Mouse (Mus musculus): Measurements from ENCODE around the gene Rps2. TPM values are rescaled to one million over a fixed set of nuclear protein-coding genes. Genes with fewer than 3 reads are reported as not detected.

The Rps2 gene
- polyA plus RNA-seq, 1 experiment from 2014 or later = 1,258 TPM

GRCm38 (mm10) chr17:24727618-24728017, 9.7 kb downstream of the Rps2 start, which contains the start of gene Rpl3l:
Rpl3l (plus strand) TSS chr17:24727820.
- Histone ChIP-seq H3K4me1 (peaks cover 19% of the 10 kb centered on the region), H3K4me3 (no peak within 1 kb of the TSS), H3K27me3 (ENCODE audit: insufficient read depth, poor library complexity, severe bottlenecking) (no peaks in the 10 kb centered on the region; the same call in 1 of the 2 replicates), H3K36me3 (peaks cover under 1% of the 10 kb centered on the region; the same call in 1 of the 2 replicates), H3K27ac (no peak within 1 kb of the TSS), H3K9me3 (no peaks in the 10 kb centered on the region)
- no peak for DNase-seq (ENCODE audit: low spot score)
- WGBS = 73% methylated on average over 2 of the region's 2 CpGs

DNA sequence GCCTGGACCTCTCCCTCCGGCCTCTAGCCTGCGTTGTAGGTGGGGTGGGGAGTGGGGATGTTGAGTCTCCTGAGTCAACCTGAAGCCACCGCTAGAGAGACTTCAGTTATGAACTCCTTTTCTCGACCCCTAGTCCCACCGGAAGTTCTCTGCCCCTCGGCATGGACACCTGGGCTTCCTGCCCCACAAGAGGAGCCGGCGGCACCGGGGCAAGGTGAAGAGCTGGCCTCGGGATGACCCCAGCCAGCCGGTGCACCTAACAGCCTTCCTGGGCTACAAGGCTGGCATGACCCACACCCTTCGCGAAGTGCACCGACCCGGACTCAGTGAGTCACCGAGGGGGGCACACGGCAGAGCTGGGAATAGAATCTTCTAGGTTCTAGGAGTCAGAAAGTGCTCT, 10.3 kb downstream of the Rps2 start:
- no peak for DNase-seq (ENCODE audit: low spot score)
- no peak overlapping the region for H3K27ac ChIP-seq
- peaks cover 18% of the 10 kb centered on the region for H3K4me1 ChIP-seq
- no peak overlapping the region for H3K4me3 ChIP-seq
- no peaks in the 10 kb centered on the region for H3K36me3 ChIP-seq
- 76% methylated on average over 17 of the region's 17 CpGs for WGBS
- H3K9me3 ChIP-seq = no peaks in the 10 kb centered on the region
- no peaks in the 10 kb centered on the region; the same call in 1 of the 2 replicates for H3K27me3 ChIP-seq (ENCODE audit: insufficient read depth, poor library complexity, severe bottlenecking)

GRCm38 (mm10) chr17:24729067-24729466, 11.2 kb downstream of the Rps2 start:
- H3K36me3 ChIP-seq = no peaks in the 10 kb centered on the region
- no peak for DNase-seq (ENCODE audit: low spot score)
- H3K4me1 ChIP-seq = peaks cover 18% of the 10 kb centered on the region
- no peak overlapping the region for H3K4me3 ChIP-seq
- no peaks in the 10 kb centered on the region; the same call in 1 of the 2 replicates for H3K27me3 ChIP-seq (ENCODE audit: insufficient read depth, poor library complexity, severe bottlenecking)
- WGBS = 79% methylated on average over 6 of the region's 6 CpGs
- no peak overlapping the region for H3K27ac ChIP-seq
- no peaks in the 10 kb centered on the region for H3K9me3 ChIP-seq

DNA sequence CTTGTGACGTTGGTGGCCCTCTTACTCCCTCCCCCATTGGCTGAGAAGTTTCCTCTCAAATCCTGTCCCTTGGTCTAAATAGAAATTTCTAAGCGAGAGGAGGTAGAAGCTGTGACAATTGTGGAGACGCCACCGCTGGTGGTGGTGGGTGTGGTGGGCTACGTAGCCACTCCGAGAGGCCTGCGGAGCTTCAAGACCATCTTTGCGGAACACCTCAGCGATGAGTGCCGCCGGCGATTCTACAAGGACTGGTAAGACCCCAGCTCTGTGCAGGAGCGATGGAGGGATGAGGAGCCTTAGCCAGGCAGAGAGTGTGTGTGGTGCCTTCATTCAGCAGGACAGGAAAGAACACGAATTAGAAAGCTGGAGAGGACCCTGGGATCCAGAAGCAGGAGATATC, 12.9 kb downstream of the Rps2 start:
- Histone ChIP-seq H3K27me3 (ENCODE audit: insufficient read depth, poor library complexity, severe bottlenecking) (no peaks in the 10 kb centered on the region; the same call in 1 of the 2 replicates), H3K4me1 (peaks cover 24% of the 10 kb centered on the region), H3K27ac (no peak overlapping the region), H3K9me3 (no peaks in the 10 kb centered on the region), H3K36me3 (no peaks in the 10 kb centered on the region), H3K4me3 (no peak overlapping the region)
- 79% methylated on average over 14 of the region's 14 CpGs for WGBS
- DNase-seq (ENCODE audit: low spot score) = no peak

GRCm38 (mm10) chr17:24732233-24732935, 14.5 kb downstream of the Rps2 start:
- H3K9me3 ChIP-seq = no peaks in the 10 kb centered on the region
- DNase-seq (ENCODE audit: low spot score) = no peak
- H3K27me3 ChIP-seq (ENCODE audit: insufficient read depth, poor library complexity, severe bottlenecking) = no peaks in the 10 kb centered on the region; the same call in 1 of the 2 replicates
- 68% methylated on average over 12 of the region's 12 CpGs for WGBS
- H3K36me3 ChIP-seq = no peaks in the 10 kb centered on the region
- peak overlapping the region; percentile 80 for H3K27ac ChIP-seq
- H3K4me1 ChIP-seq = peaks cover 37% of the 10 kb centered on the region
- no peak overlapping the region for H3K4me3 ChIP-seq

DNA sequence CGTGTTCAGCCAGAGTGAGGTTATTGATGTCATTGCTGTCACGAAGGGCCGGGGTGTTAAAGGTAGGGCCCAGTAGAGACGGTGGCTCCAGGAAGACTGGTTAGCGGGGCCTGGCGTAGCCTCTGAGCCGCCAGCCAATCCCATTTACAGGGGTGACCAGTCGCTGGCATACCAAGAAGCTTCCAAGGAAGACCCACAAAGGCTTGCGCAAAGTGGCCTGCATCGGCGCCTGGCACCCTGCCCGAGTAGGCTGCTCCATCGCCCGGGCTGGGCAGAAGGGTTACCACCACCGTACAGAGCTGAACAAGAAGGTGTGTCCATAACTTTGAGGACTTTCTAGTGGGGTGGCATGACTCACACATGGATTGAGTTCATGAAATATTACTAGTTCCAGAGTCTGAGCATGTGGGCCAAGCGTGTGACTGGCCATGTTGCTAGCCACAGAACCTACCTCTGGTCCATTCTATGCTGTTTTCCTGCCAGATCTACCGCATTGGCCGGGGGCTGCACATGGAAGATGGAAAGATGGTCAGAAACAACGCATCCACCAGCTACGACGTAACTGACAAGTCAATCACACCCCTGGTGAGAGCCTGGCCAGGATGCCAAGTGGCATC, 15.6 kb downstream of the Rps2 start:
- DNase-seq (ENCODE audit: low spot score) = no peak
- WGBS = 87% methylated on average over 21 of the region's 21 CpGs
- no peak overlapping the region for H3K4me3 ChIP-seq
- peaks cover 41% of the 10 kb centered on the region for H3K4me1 ChIP-seq
- no peaks in the 10 kb centered on the region for H3K27me3 ChIP-seq (ENCODE audit: insufficient read depth, poor library complexity, severe bottlenecking)
- no peaks in the 10 kb centered on the region for H3K9me3 ChIP-seq
- no peaks in the 10 kb centered on the region for H3K36me3 ChIP-seq
- no peak overlapping the region for H3K27ac ChIP-seq

DNA sequence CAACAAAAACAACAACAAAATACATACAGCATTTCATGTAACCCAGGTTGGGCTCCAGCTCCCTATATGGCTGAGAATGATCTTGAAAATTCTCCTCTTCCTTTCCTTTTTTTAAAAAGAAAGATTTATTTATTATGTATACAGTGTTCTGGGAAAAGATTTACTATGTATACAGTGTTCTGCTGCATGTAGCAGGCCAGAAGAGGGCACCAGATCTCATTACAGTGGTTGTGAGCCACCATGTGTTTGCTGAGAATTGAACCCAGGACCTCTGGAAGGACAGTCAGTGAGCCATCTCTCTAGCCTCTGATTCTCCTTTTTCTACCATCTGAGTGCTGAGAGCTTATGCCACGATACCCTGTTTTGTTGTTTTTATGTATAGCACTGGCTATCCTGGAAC, 16.6 kb downstream of the Rps2 start:
- Histone ChIP-seq H3K9me3 (no peaks in the 10 kb centered on the region), H3K27ac (no peak overlapping the region), H3K4me1 (peaks cover 41% of the 10 kb centered on the region), H3K27me3 (ENCODE audit: insufficient read depth, poor library complexity, severe bottlenecking) (no peaks in the 10 kb centered on the region), H3K4me3 (no peak overlapping the region), H3K36me3 (no peaks in the 10 kb centered on the region)
- DNase-seq (ENCODE audit: low spot score) = no peak
- WGBS = 72% methylated on average over 1 of the region's 1 CpGs

GRCm38 (mm10) chr17:24735446-24735845, 17.5 kb downstream of the Rps2 start:
- WGBS = 83% methylated on average over 7 of the region's 7 CpGs
- H3K4me3 ChIP-seq = peak overlapping the region; percentile 82; the same call in 1 of the 2 replicates
- H3K36me3 ChIP-seq = 0 out of 2 replicates have a peak, but pooled peaks cover 5% of the 10 kb centered on the region
- no peaks in the 10 kb centered on the region for H3K27me3 ChIP-seq (ENCODE audit: insufficient read depth, poor library complexity, severe bottlenecking)
- peaks cover 41% of the 10 kb centered on the region for H3K4me1 ChIP-seq
- no peaks in the 10 kb centered on the region for H3K9me3 ChIP-seq
- peak overlapping the region; percentile 88 for H3K27ac ChIP-seq
- no peak for DNase-seq (ENCODE audit: low spot score)

DNA sequence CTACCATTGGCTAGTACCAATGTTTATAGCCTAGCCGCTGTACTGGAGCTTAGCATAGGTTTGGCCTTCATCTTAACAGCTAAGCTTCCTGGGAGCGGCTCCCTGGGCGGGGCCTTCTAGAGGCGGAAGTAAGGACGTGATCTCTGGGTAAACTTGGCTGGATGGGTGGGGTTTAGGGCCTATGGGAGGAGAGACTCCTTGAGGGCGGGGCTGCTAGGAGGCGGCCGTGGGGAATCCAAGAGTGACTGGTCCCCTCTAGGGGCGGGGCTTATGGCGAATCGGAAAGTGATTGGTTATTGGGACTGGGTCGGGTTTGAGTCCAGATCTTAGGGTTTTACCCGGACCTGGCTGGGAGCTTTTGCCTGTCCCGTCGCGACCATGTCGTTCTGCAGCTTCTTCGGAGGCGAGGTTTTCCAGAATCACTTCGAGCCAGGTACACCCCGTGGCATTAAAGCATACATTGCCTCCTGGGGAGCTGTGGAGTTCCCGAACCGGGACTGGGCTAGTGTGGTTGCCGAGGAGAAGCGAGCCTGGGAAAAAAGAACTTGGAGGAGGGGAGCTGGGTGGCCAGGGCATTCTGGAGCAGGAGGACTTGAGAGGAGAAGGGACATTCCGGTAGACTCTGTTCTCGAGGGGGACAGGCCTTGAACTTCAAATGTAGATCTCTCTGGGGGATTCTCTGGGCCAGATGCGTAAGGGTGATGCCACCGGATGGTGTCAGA, 18.6 kb downstream of the Rps2 start, which contains the start of gene Msrb1:
Gene Msrb1, plus strand, starts transcription at position 313 of the 722 bp plus-strand sequence.
- peaks cover 41% of the 10 kb centered on the region for H3K4me1 ChIP-seq
- DNase-seq (ENCODE audit: low spot score) = peak; percentile 99
- no peaks in the 10 kb centered on the region for H3K9me3 ChIP-seq
- H3K27me3 ChIP-seq (ENCODE audit: insufficient read depth, poor library complexity, severe bottlenecking) = no peaks in the 10 kb centered on the region
- WGBS = 2% methylated on average over 29 of the region's 29 CpGs
- peak within 1 kb of the TSS; percentile 82 for H3K4me3 ChIP-seq
- peak within 1 kb of the TSS; percentile 88 for H3K27ac ChIP-seq
- 0 out of 2 replicates have a peak, but pooled peaks cover 5% of the 10 kb centered on the region for H3K36me3 ChIP-seq

DNA sequence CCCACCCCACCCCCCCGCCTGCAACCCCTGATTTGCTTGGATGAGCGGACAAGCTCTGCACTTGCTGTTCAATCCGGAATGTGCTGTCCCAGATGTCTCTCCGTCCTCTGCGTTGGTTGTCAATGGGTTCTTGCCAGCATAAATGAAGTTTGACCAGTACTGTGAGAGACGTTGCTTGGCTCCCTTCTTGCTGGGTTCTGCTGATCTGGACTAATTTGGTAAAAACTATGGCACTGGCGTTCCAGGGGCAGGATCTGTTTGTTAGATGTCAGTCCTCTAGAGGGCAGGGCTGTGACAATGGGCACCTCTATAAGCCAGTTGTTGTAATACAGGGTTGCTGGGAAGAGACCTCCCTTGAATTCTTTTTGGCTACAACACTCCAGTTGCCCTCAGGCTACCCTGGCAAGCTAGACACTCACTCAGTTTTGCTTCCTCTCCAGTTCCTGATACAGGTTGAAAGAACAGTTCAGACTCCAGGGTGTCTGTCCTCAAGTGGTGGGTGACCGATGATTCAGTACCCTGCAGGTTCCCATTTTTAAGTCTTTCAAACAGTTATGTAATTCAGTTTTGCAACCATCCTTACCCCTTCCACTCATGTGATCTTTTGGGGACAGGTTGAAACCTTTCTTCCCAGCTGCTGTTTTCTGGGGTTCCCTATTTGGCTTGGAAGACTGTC, 19.4 kb downstream of the Rps2 start:
- H3K9me3 ChIP-seq = no peaks in the 10 kb centered on the region
- WGBS = 25% methylated on average over 8 of the region's 8 CpGs
- peaks cover 11% of the 10 kb centered on the region; the same call in 1 of the 2 replicates for H3K36me3 ChIP-seq
- peaks cover 36% of the 10 kb centered on the region for H3K4me1 ChIP-seq
- peak overlapping the region; percentile 82 for H3K4me3 ChIP-seq
- peak overlapping the region; percentile 88 for H3K27ac ChIP-seq
- no peaks in the 10 kb centered on the region for H3K27me3 ChIP-seq (ENCODE audit: insufficient read depth, poor library complexity, severe bottlenecking)
- no peak for DNase-seq (ENCODE audit: low spot score)

- H3K9me3 ChIP-seq = no peaks in the 10 kb centered on the region
- H3K4me3 ChIP-seq = no peak overlapping the region
- H3K27me3 ChIP-seq (ENCODE audit: insufficient read depth, poor library complexity, severe bottlenecking) = no peaks in the 10 kb centered on the region
- no peak for DNase-seq (ENCODE audit: low spot score)
- no peak overlapping the region for H3K27ac ChIP-seq
- H3K36me3 ChIP-seq = peaks cover 11% of the 10 kb centered on the region; the same call in 1 of the 2 replicates
- H3K4me1 ChIP-seq = peaks cover 29% of the 10 kb centered on the region
- 77% methylated on average over 4 of the region's 4 CpGs for WGBS
Measured at GRCm38 (mm10) chr17:24738238-24738637, 20.3 kb downstream of the Rps2 start.

DNA sequence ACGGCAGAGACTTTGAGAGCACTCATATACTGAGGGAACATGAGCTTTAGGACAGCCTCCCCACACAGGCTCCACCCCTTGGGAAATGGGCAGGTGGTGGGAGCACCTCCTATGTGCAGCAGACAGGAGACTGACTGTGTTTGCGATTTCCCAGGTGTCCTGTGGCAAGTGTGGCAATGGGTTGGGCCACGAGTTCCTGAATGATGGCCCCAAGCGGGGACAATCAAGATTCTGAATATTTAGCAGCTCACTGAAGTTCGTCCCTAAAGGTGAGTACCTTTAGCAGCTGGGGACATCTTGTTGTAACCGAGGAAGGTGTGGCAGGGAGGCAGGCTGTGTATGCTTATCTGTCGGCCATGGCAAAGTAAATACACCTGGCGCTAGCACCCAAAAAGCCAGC, 22.0 kb downstream of the Rps2 start:
- no peak for DNase-seq (ENCODE audit: low spot score)
- no peaks in the 10 kb centered on the region for H3K27me3 ChIP-seq (ENCODE audit: insufficient read depth, poor library complexity, severe bottlenecking)
- WGBS = 78% methylated on average over 8 of the region's 8 CpGs
- H3K9me3 ChIP-seq = no peaks in the 10 kb centered on the region
- peaks cover 11% of the 10 kb centered on the region; the same call in 1 of the 2 replicates for H3K36me3 ChIP-seq
- H3K27ac ChIP-seq = no peak overlapping the region
- no peak overlapping the region for H3K4me3 ChIP-seq
- H3K4me1 ChIP-seq = peaks cover 27% of the 10 kb centered on the region
